ENCODE assay signal across 19 mouse cellular contexts in genomic region chr13:97261549-97261948, GRCm38 (mm10). TPM values are rescaled to one million over a fixed set of nuclear protein-coding genes. Genes with fewer than 3 reads are reported as not detected.
DNase-seq lines count a peak whose midpoint lies in the region; ATAC-seq and TF ChIP-seq lines count a peak whose summit lies in the region.
"Had no signal": no experiment of that assay in that cellular context is flagged by ENCODE, and none has a peak within 500 bp of the region (broad histone marks: within the 10 kb centered on the region; RNA-seq: fewer than 3 reads in every experiment).

No protein-coding gene starts in this region.

- no peak overlapping the region for H3K4me2 ChIP-seq in hindbrain, embryonic 11.5 days (replicated peaks; ENCODE audit: low read depth, low read length)
- H3K4me2 ChIP-seq in hindbrain, embryonic 12.5 days (replicated peaks): no peak overlapping the region
- H3K4me2 ChIP-seq in lung, embryonic 14.5 days: no peak overlapping the region
- no peak overlapping the region for H3K4me2 ChIP-seq in hindbrain, postnatal 0 days (ENCODE audit: low read depth, low read length)
- H3K4me2 ChIP-seq in neural tube, embryonic 15.5 days: no peak overlapping the region
- H3K4me2 ChIP-seq: heart, embryonic 11.5 days; liver, embryonic 11.5 days had no signal

- no peak overlapping the region for H3K9ac ChIP-seq in hindbrain, embryonic 11.5 days (ENCODE audit: low read depth, low read length)
- no peak overlapping the region for H3K9ac ChIP-seq in hindbrain, embryonic 12.5 days
- H3K9ac ChIP-seq in lung, embryonic 14.5 days: no peak overlapping the region
- no peak overlapping the region for H3K9ac ChIP-seq in hindbrain, postnatal 0 days (replicated peaks; ENCODE audit: low read length)
- H3K9ac ChIP-seq in neural tube, embryonic 15.5 days (replicated peaks): no peak overlapping the region
- H3K9ac ChIP-seq: liver, postnatal 0 days had no signal

- no peaks in the 10 kb centered on the region for H3K36me3 ChIP-seq in hindbrain, embryonic 11.5 days (ENCODE audit: control insufficient read depth, insufficient read depth, low read length)
- no peaks in the 10 kb centered on the region for H3K36me3 ChIP-seq in hindbrain, embryonic 12.5 days
- H3K36me3 ChIP-seq in lung, embryonic 14.5 days (ENCODE audit: insufficient read depth): no peaks in the 10 kb centered on the region
- no peaks in the 10 kb centered on the region for H3K36me3 ChIP-seq in hindbrain, postnatal 0 days (ENCODE audit: insufficient read depth, low read length)
- H3K36me3 ChIP-seq in neural tube, embryonic 15.5 days: no peaks in the 10 kb centered on the region
- H3K36me3 ChIP-seq: embryonic facial prominence, embryonic 10.5 days had no signal

- no peak for DNase-seq in hindbrain, embryonic 11.5 days (ENCODE audit: low spot score)
- DNase-seq in lung, embryonic 14.5 days: peak; percentile 29
- no peak for DNase-seq in lung, postnatal 4 days
- DNase-seq in ES-CJ7 (ENCODE audit: low read depth, low spot score): peak; percentile 74
- no peak for DNase-seq in hindbrain, postnatal 0 days (ENCODE audit: low spot score)
- DNase-seq in cerebellum, postnatal 36 days: no peak
- DNase-seq: adrenal gland, postnatal 36 days; cerebellum, adult 11 months; cerebellum, adult 9-11 months; gastrocnemius, postnatal 10 days; kidney, adult 2 months; kidney, postnatal 10 days; liver, postnatal 0 days; lung, postnatal 14 days had no signal

- peaks cover 5% of the 10 kb centered on the region for H3K4me1 ChIP-seq in hindbrain, embryonic 11.5 days (replicated peaks; ENCODE audit: control insufficient read depth, insufficient read depth, low read length)
- H3K4me1 ChIP-seq in hindbrain, embryonic 12.5 days: peaks cover 32% of the 10 kb centered on the region
- H3K4me1 ChIP-seq in lung, embryonic 14.5 days (ENCODE audit: insufficient read depth): peaks cover 3% of the 10 kb centered on the region; the same call in 1 of the 2 replicates
- peaks cover 6% of the 10 kb centered on the region for H3K4me1 ChIP-seq in hindbrain, postnatal 0 days (ENCODE audit: insufficient read depth, low read length)
- H3K4me1 ChIP-seq in neural tube, embryonic 15.5 days: peaks cover 36% of the 10 kb centered on the region

- WGBS in hindbrain, embryonic 11.5 days: 60% methylated on average over 7 of the region's 8 CpGs
- WGBS in hindbrain, embryonic 12.5 days: 39% methylated on average over 8 of the region's 8 CpGs
- 48% methylated on average over 8 of the region's 8 CpGs for WGBS in lung, embryonic 14.5 days
- 44% methylated on average over 8 of the region's 8 CpGs for WGBS in hindbrain, postnatal 0 days
- WGBS in neural tube, embryonic 15.5 days: 64% methylated on average over 6 of the region's 8 CpGs

- H3K27me3 ChIP-seq in hindbrain, embryonic 11.5 days (ENCODE audit: control insufficient read depth, insufficient read depth, low read length): no peaks in the 10 kb centered on the region
- peaks cover 3% of the 10 kb centered on the region; the same call in 1 of the 2 replicates for H3K27me3 ChIP-seq in hindbrain, embryonic 12.5 days
- no peaks in the 10 kb centered on the region for H3K27me3 ChIP-seq in lung, embryonic 14.5 days (ENCODE audit: insufficient read depth, low read length)
- no peaks in the 10 kb centered on the region for H3K27me3 ChIP-seq in hindbrain, postnatal 0 days (ENCODE audit: insufficient read depth, low read length)
- no peaks in the 10 kb centered on the region for H3K27me3 ChIP-seq in neural tube, embryonic 15.5 days (replicated peaks)

- no peak overlapping the region for H3K27ac ChIP-seq in hindbrain, embryonic 11.5 days (ENCODE audit: low read depth, low read length)
- no peak overlapping the region for H3K27ac ChIP-seq in hindbrain, embryonic 12.5 days
- H3K27ac ChIP-seq in lung, embryonic 14.5 days (ENCODE audit: low read depth): no peak overlapping the region
- H3K27ac ChIP-seq in hindbrain, postnatal 0 days: no peak overlapping the region
- H3K27ac ChIP-seq in neural tube, embryonic 15.5 days (replicated peaks): no peak overlapping the region
- H3K27ac ChIP-seq: embryonic facial prominence, embryonic 10.5 days had no signal

- no peak for TF ChIP-seq CTCF in lung, embryonic 14.5 days (IDR thresholded peaks at IDR 0.05; ENCODE audit: low read depth)
- no peak for TF ChIP-seq CTCF in hindbrain, postnatal 0 days (IDR thresholded peaks at IDR 0.05; ENCODE audit: low read depth)

- no peaks in the 10 kb centered on the region for H3K9me3 ChIP-seq in hindbrain, embryonic 11.5 days (ENCODE audit: control insufficient read depth, low read length)
- H3K9me3 ChIP-seq in hindbrain, embryonic 12.5 days (replicated peaks): no peaks in the 10 kb centered on the region
- no peaks in the 10 kb centered on the region for H3K9me3 ChIP-seq in lung, embryonic 14.5 days (ENCODE audit: low read depth, low read length)
- no peaks in the 10 kb centered on the region for H3K9me3 ChIP-seq in hindbrain, postnatal 0 days (ENCODE audit: low read length)
- no peaks in the 10 kb centered on the region for H3K9me3 ChIP-seq in neural tube, embryonic 15.5 days (replicated peaks)
- H3K9me3 ChIP-seq: embryonic facial prominence, embryonic 10.5 days had no signal

- ATAC-seq in hindbrain, embryonic 11.5 days (ENCODE audit: low FRiP score): peak; percentile 44; the same call in 1 of the 2 replicates
- ATAC-seq in hindbrain, embryonic 12.5 days (ENCODE audit: low FRiP score): no peak
- peak; percentile 17; the same call in 1 of the 2 replicates for ATAC-seq in lung, embryonic 14.5 days (ENCODE audit: insufficient read depth)
- ATAC-seq in hindbrain, postnatal 0 days: peak; percentile 18; the same call in 1 of the 2 replicates
- ATAC-seq in neural tube, embryonic 15.5 days (ENCODE audit: low FRiP score): no peak
- ATAC-seq: liver, postnatal 0 days had no signal

- H3K4me3 ChIP-seq in hindbrain, embryonic 11.5 days (ENCODE audit: low read depth, low read length): no peak overlapping the region
- H3K4me3 ChIP-seq in hindbrain, embryonic 12.5 days: no peak overlapping the region
- no peak overlapping the region for H3K4me3 ChIP-seq in lung, embryonic 14.5 days (ENCODE audit: low read depth, low read length)
- no peak overlapping the region for H3K4me3 ChIP-seq in hindbrain, postnatal 0 days (ENCODE audit: low read length)
- H3K4me3 ChIP-seq in neural tube, embryonic 15.5 days (replicated peaks): no peak overlapping the region
- H3K4me3 ChIP-seq: embryonic facial prominence, embryonic 10.5 days had no signal

RNA-seq across cellular contexts. Expression of gene Enc1, which starts 20.6 kb away (rescaled TPM):
- 34.8 and 45.9 TPM in 2 replicates for polyA plus RNA-seq in hindbrain, embryonic 11.5 days (2014; fragmentation: Nextera tagmentation; extraction: Ambion mirVana)
- polyA plus RNA-seq in hindbrain, embryonic 12.5 days (2016; fragmentation: Nextera tagmentation; extraction: Ambion mirVana): 28.8 and 29.1 TPM in 2 replicates
- 14.0 and 14.1 TPM in 2 replicates for polyA plus RNA-seq in lung, embryonic 14.5 days (2014; fragmentation: Nextera tagmentation; extraction: Ambion mirVana)
- total RNA-seq in hindbrain, postnatal 0 days (2014; rRNA removed): 179 and 206 TPM in 2 replicates
- polyA plus RNA-seq in hindbrain, postnatal 0 days (2015; fragmentation: Nextera tagmentation; extraction: Ambion mirVana): 29.3 and 33.3 TPM in 2 replicates
- polyA plus RNA-seq in neural tube, embryonic 15.5 days (2015; fragmentation: Nextera tagmentation; extraction: Ambion mirVana): 65.8 and 79.2 TPM in 2 replicates

Comparison
In these comparisons a context has a peak if more than half of its experiments do, and no peak if none do; other contexts are left out.
1. ATAC-seq: peak in hindbrain, embryonic 11.5 days (single experiment), lung, embryonic 14.5 days (single experiment) and hindbrain, postnatal 0 days (single experiment); none in hindbrain, embryonic 12.5 days (single experiment) and neural tube, embryonic 15.5 days (single experiment).
2. DNase-seq: peak in lung, embryonic 14.5 days (single experiment) and ES-CJ7 (single experiment); none in hindbrain, embryonic 11.5 days (single experiment), lung, postnatal 4 days (0 of 2), hindbrain, postnatal 0 days (single experiment) and cerebellum, postnatal 36 days (0 of 2).